Mouse (Mus musculus) right cerebral cortex, adult 2 months (tissue): ENCODE results near the gene Pnpla1.
"Not testable (repeated sequence)": the region's sequence is repeated elsewhere in the genome, so short reads cannot be mapped to it uniquely, and the experiment has no call there.

ENCODE experiments used
- DNase-seq, 2 experiments: peaks; one replicate each; pipeline ENCODE4 v3.0.0; 2021 to 2022; ENCODE audit warnings: low spot score in 2 of 2

The Pnpla1 gene

DNA sequence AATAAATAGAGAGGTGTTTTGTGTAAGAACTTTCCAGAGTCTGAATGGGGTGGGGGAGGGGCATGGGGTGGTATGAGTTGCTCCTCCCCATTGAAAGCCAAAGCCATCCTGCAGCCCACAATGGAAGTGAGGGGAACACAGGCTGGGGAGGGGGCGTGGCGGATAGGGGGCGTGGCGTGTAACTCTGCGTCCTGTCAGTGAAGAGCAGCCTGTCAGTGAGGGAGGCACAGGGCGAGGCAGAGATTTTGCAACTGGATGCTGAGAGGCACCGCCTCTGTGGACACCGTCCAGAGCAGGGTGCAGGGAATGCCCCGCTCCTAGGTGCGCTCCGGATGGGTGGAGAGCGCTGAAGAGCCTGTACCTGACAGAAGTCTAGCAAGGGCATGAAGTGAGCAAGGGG is at the start of gene Pnpla1:
Gene Pnpla1 (plus strand): TSS at position 207 of the 400 bp plus-strand sequence.
- DNase-seq: no peak

GRCm38 (mm10) chr17:28808714-28809113 is 49.5 kb upstream of the Pnpla1 start:
- DNase-seq: no peak

DNA sequence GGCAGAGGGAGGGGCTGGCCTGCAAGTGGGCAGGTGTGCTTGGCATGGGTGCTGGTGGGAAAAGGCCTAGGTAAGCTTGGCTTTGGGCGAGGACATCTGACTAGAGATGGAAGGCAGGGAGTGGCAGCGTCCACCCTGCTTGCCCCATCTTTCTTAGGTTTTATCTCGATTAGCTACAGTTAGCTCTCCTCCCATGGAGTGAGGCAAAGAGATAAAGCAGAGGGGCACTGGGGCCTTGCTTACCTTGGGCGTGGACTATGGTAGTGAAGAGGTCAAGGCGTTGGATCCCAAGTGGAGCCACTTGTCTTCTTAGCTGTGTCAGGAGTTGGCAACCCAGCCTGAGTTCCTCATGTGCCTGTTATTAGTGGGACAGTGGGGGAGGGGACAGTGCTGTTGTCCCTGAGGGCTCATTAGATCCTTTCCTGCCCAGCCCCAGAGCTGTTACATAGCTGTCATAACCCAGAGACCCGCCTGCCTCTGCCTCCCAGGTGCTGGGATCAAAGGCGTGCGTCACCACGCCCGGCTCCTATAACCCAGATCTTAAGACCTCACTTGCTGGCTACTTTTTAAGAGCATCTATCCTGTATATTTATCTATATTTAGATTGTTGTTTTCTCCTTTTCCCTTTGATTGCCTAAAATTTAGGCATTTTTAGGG is 48.9 kb upstream of the Pnpla1 start:
- no peak for DNase-seq

GRCm38 (mm10) chr17:28812345-28812744 is 45.9 kb upstream of the Pnpla1 start:
- no peak for DNase-seq

- no peak for DNase-seq
These were observed 43.6 kb upstream of the Pnpla1 start for GRCm38 (mm10) chr17:28814529-28815097.

- DNase-seq: no peak
These were observed 42.7 kb upstream of the Pnpla1 start for GRCm38 (mm10) chr17:28815384-28816004.

DNA sequence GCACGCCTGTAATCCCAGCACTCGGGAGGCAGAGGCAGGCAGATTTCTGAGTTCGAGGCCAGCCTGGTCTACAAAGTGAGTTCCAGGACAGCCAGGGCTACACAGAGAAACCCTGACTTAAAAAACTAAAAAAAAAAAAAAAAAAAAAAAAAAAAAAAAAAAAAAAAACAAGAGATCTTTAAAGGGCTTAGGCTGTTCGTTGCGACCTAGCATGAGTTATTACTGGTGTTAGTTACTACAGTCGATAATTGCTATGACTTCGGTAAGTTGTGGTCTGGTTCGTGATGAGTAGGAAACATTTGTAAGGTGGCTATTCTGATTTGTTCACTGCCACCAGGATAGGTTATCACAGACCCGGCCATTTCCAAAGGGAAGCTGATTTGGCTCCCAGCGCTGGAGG is 41.9 kb upstream of the Pnpla1 start:
- not testable (repeated sequence) for DNase-seq

DNA sequence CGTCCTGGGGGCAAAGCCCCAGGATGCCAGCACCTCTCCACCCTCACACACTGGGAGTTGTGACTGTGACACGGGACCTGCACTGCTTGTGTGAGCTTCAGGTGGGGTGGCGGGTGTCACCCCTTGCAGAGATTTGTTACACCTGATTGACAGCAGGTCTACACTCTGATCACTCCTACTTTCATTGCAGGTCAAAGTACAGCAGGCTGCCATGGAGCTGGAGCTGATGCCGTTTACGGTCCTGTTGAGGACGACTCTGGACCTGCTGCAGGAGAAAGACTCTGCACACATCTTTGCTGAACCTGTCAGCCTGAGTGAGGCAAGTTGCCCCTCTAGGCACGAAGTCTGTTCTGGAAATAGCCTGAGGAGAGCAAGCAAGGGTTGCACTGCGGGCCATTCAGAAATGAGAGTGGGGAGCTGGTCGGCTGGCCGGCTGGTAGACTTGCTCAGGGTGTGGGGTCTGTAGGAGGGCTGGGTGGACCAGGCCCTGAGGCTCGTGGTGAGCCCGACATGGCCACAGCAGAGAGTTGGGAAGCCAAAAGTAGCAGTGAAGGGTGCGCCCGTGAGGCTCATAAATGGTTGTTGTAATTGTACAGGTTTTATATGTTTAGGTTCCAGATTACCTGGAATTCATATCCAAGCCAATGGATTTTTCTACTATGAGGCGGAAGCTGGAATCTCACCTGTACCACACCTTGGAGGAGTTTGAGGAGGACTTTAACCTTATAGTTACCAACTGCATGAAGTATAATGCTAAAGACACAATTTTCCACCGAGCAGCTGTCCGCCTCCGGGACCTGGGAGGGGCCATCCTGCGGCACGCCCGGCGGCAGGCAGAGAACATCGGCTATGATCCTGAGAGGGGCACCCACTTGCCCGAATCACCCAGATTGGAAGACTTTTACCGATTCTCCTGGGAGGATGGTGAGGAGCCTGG is 41.1 kb upstream of the Pnpla1 start:
- DNase-seq: no peak

DNA sequence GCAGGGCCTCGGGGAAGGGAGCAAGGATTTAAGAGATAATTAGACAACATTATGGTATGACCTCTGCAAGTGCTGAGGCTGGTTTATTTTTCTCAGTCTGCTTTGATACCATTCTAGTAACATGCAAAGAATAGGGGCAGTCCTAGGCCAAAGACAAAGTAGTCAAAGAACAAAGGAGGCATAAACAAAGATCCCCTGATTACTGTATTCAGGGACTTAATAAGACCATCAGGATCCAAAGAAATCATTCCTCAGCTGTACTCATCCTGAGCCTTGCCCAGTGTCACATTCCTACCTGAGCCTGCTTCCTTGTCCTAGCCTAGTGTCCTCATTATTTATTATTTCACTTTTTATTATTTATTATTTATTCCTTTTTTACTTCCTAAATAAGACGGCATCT is 38.0 kb upstream of the Pnpla1 start:
- no peak for DNase-seq

DNA sequence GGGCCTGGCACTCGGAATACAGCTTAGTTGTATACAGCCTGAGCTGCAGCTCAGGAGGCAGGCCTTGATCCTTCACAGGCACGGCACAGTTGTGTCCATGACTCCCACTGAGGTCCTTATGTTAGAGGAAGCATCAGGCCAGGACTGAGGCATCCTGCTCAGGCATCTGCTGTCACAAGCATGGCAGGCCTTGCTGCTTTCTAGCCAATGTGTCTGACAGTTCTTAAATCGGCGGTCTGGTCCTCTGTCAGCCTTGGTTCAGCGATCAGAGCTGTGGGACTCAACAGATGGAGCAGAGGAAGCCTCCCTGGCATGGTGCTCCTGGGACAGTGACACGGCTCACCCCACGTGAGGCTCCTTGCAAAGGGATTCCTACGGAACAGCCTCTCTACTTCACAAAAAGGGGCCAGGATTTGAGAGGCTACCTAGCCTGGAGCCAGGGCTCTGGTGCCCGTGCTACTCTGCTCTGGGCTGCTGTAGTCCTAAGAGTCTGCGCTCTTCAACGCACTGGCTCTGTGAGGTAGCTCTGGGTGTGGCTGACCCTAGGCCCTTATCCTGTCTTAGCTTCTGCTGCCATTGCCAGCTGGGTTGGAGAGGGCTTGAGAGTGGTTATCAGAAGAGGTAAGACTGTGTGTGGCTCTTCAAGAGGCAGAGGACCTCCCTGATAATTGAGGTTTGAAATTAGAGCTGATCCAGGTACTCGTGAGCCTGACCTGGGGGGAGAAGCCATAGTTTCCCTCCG is 35.0 kb upstream of the Pnpla1 start:
- DNase-seq: no peak

GRCm38 (mm10) chr17:28823749-28824148 is 34.5 kb upstream of the Pnpla1 start:
- DNase-seq: no peak

- peak; percentile 57 to 74 for DNase-seq
These were observed 33.3 kb upstream of the Pnpla1 start for GRCm38 (mm10) chr17:28824896-28825295.

DNA sequence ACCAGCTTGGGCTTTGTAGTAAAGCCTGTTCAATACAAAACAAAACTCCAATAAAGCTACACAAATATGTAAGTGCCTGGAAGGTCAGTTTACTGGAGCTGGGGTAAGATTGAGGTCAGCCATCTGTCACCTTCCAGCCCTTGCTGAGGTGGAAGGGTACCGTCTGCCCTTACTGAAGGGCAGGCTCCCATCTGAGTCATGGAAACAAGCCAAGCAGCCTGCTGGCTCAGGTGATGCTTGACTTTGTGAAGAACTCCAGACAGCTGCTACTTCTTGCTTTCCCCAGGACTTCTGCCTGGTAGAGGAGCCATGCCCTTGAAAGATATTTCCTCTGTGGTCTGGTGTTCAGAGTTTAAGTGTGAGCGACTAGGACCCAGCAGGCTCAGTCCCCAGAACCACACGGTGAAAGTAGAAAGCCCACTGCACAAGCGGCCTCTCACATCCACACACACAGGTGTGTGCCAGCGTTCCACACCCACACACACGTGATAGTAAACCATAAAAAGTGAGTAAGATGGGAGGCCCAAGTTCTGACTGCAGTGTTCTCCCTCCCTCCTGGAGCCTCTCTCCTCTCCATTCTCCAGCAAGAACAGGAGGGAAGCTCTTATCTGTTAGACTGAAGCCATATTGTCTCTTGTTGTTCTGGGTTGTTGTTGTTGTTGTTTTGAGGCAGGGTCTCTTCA is 32.7 kb upstream of the Pnpla1 start:
- no peak for DNase-seq

- peak; percentile 14 to 22 for DNase-seq
These were observed 30.5 kb upstream of the Pnpla1 start for GRCm38 (mm10) chr17:28827665-28828231.

DNA sequence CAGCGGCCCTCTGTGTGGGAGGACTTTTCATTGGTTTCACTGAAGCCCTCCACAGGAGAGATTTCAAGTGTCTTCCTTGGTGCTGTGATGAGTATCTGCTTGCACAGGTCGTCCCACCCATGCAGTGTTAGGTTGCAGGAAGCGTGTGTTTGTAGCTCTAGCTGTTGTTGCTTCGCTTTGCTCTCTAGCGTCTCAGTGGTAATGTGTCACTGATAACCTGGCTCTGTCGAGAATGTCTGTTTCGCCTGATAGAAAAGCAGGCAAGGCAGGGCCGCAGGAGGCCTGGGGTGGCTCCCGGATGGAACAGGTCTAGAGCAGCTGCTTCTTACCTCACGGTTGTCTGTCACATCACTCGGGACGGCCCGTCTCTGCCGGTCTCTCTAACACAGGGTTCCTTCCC is 29.1 kb upstream of the Pnpla1 start:
- no peak for DNase-seq

DNA sequence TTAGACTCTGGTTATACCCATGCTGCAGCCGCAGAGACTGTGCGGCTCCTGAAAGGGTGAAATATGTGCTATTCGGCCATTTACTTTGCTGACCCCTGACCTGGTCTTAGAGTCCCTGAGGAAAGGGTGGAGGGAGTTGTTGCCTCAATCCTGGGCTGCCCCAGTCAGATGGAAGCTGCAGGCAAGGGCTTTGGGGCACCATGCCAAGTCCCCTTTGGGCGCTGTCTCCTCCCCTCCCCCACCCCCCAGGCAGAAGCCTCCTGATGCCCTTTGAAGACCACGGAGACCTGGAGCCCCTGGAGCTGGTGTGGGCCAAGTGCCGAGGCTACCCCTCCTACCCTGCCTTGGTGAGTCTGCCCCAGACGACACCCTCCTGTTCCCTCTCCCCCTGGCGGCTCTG is 27.1 kb upstream of the Pnpla1 start:
- DNase-seq: no peak

GRCm38 (mm10) chr17:28832040-28832439 is 26.2 kb upstream of the Pnpla1 start:
- DNase-seq: no peak

- no peak for DNase-seq
These were observed 25.3 kb upstream of the Pnpla1 start for GRCm38 (mm10) chr17:28832875-28833274.

GRCm38 (mm10) chr17:28834676-28835075 is 23.5 kb upstream of the Pnpla1 start:
- DNase-seq: no peak

DNA sequence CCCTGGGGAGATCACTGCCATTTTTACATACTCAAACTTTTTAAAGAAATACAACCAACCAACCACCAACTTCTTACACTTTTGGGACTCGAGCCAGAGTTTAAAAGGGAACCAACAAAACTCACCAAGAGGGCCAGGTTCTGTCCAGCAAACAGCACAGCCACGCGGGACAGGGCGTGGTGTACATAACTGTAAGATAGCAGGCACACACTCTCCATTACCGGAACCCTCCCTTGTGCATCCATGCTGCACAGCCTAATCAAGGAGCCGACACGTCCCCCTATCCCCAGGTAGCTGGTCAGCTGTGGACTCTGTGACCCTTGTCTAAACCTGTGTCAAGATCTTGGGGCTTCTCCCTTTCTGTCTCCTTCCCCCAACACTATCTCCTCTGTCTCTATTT is 20.4 kb upstream of the Pnpla1 start:
- DNase-seq: no peak

DNA sequence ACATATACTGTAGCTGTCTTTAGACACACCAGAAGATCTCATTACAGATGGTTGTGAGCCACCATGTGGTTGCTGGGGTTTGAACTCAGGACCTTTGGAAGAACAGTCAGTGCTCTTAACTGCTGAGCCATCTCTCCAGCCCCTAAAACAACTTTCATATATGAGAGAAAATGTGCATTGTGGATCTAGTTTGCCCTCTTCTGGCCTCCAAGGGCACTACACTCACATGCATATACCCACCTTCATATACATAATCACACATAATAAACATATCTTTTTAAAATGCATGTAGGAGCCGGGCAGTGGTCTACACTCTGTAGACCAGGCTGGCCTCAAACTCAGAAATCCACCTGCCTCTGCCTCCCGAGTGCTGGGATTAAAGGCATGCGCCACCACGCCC is 16.3 kb upstream of the Pnpla1 start:
- not testable (repeated sequence) for DNase-seq
